Mouse (Mus musculus): ENCODE data around the gene Ina.

- no peak for TF ChIP-seq CTCF (IDR thresholded peaks at IDR 0.05; ENCODE audit: extremely low read depth, insufficient read depth, low read length)
- no peak for TF ChIP-seq POLR2A (IDR thresholded peaks at IDR 0.05; ENCODE audit: extremely low read depth, insufficient read depth, low read length)
These were observed 33.0 kb upstream of the Ina start for GRCm38 (mm10) chr19:46981462-46981861.
